Mouse (Mus musculus): ENCODE measurements around the gene H2-DMb2.

- TF ChIP-seq CTCF (IDR thresholded peaks at IDR 0.05; ENCODE audit: control insufficient read depth, insufficient read depth, insufficient replicate concordance, low read depth, low read length) = no peak
- no peak for TF ChIP-seq POLR2A (IDR thresholded peaks at IDR 0.05; ENCODE audit: control insufficient read depth, low read depth, low read length)
Observed at GRCm38 (mm10) chr17:34102831-34103230, 40.3 kb upstream of the H2-DMb2 start.
